Mouse (Mus musculus): ENCODE data around the gene Cplane1.

DNA sequence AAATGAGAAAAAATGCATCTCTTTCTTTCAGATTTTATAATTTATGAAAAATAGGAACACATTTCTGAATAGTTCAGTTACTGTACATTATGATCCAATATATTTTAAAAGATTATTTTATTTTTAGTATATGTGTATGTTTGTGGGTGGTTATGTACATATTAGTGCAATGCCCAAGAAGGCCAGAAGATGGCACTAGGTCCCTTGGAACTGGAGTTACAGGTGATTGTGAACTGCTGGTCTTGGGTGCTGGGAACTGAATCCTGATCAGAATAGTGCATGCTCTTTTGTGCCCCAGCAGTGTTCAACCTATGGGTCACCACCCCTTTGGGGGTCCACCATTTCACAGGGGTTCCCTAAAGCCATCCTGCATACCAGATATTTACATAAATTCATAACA lies 31.4 kb downstream of the Cplane1 start:
- TF ChIP-seq CTCF (IDR thresholded peaks at IDR 0.05; ENCODE audit: control insufficient read depth, insufficient read depth, insufficient replicate concordance, low read depth, low read length) (no peak), POLR2A (IDR thresholded peaks at IDR 0.05; ENCODE audit: control insufficient read depth, low read depth, low read length) (no peak)

Data from testis, adult 2 months (tissue).